Comparison of ENCODE assay signal across 12 mouse cellular contexts in the genomic region with DNA sequence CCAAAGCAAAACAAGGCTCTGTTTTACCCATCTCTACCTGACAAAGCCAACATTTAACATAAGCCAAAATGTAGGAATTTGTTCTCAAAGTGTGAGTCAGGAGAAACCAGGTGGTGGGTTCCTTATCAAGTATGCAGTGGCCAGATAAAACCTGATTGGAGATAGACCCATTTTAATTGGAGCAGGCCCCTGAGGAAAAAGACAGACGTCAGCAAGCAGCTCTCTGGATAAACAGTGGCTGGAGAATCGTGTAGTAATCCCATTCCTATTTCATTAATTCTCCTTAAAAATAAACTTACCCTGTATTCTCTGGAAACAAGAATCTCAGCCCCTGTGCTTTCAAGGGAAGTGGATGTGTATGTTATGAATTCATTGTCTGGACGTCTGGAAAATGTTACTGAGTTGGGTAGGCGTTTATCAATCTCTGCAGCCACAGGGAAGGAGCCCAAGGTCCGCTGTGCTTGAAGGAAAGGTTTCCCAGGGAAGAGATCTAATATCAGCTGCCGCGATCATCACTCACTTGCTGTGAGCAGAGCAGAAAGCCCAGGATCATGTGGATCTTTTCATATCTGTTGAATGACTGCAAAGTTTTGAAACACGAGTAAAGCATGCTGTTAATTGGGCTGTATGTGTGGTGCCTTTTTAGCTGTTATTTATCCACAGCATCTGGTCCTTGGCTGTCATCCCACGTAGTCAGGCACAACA.
DNase-seq lines count a peak whose midpoint lies in the region; ATAC-seq and TF ChIP-seq lines count a peak whose summit lies in the region.
"Had no signal": no experiment of that assay in that cellular context is flagged by ENCODE, and none has a peak within 500 bp of the region (broad histone marks: within the 10 kb centered on the region; RNA-seq: fewer than 3 reads in every experiment).

No protein-coding gene starts in this region.

- no peak overlapping the region for H3K4me3 ChIP-seq in forebrain, embryonic 11.5 days (ENCODE audit: low read depth, low read length)
- H3K4me3 ChIP-seq in forebrain, embryonic 12.5 days (replicated peaks), result no peak overlapping the region
- H3K4me3 ChIP-seq in lung, adult 2 months (replicated peaks; ENCODE audit: extremely low read depth, low read depth, low read length), result no peak overlapping the region
- H3K4me3 ChIP-seq in intestine, embryonic 15.5 days (replicated peaks), result no peak overlapping the region
- H3K4me3 ChIP-seq in stomach, embryonic 15.5 days (replicated peaks), result no peak overlapping the region
- H3K4me3 ChIP-seq: limb, embryonic 12.5 days had no signal

- H3K36me3 ChIP-seq in forebrain, embryonic 11.5 days (ENCODE audit: control insufficient read depth, insufficient read depth, low read length), result no peaks in the 10 kb centered on the region
- no peaks in the 10 kb centered on the region for H3K36me3 ChIP-seq in forebrain, embryonic 12.5 days (replicated peaks)
- H3K36me3 ChIP-seq in intestine, embryonic 15.5 days, result no peaks in the 10 kb centered on the region
- H3K36me3 ChIP-seq in stomach, embryonic 15.5 days, result no peaks in the 10 kb centered on the region
- H3K36me3 ChIP-seq: limb, embryonic 12.5 days had no signal

- no peaks in the 10 kb centered on the region for H3K27me3 ChIP-seq in forebrain, embryonic 11.5 days (ENCODE audit: control insufficient read depth, insufficient read depth, low read length)
- H3K27me3 ChIP-seq in forebrain, embryonic 12.5 days, result no peaks in the 10 kb centered on the region
- no peaks in the 10 kb centered on the region for H3K27me3 ChIP-seq in intestine, embryonic 15.5 days (replicated peaks)
- no peaks in the 10 kb centered on the region for H3K27me3 ChIP-seq in stomach, embryonic 15.5 days (replicated peaks)
- H3K27me3 ChIP-seq: limb, embryonic 12.5 days had no signal

- no peaks in the 10 kb centered on the region for H3K9me3 ChIP-seq in forebrain, embryonic 11.5 days (ENCODE audit: control insufficient read depth, low read length)
- H3K9me3 ChIP-seq in forebrain, embryonic 12.5 days, result no peaks in the 10 kb centered on the region
- H3K9me3 ChIP-seq in intestine, embryonic 15.5 days, result no peaks in the 10 kb centered on the region
- no peaks in the 10 kb centered on the region for H3K9me3 ChIP-seq in stomach, embryonic 15.5 days
- H3K9me3 ChIP-seq: limb, embryonic 12.5 days had no signal

- H3K9ac ChIP-seq in forebrain, embryonic 11.5 days (ENCODE audit: low read length), result no peak overlapping the region
- H3K9ac ChIP-seq in forebrain, embryonic 12.5 days, result no peak overlapping the region
- no peak overlapping the region for H3K9ac ChIP-seq in intestine, embryonic 15.5 days
- no peak overlapping the region for H3K9ac ChIP-seq in stomach, embryonic 15.5 days
- H3K9ac ChIP-seq: limb, embryonic 12.5 days had no signal

- WGBS in forebrain, embryonic 11.5 days, result 74% methylated on average over 9 of the region's 9 CpGs
- WGBS in forebrain, embryonic 12.5 days, result 75% methylated on average over 9 of the region's 9 CpGs
- 34% methylated on average over 9 of the region's 9 CpGs for WGBS in lung, adult 2 months
- 35% methylated on average over 9 of the region's 9 CpGs for WGBS in intestine, embryonic 15.5 days
- 31% methylated on average over 9 of the region's 9 CpGs for WGBS in stomach, embryonic 15.5 days

- no peak overlapping the region for H3K4me2 ChIP-seq in forebrain, embryonic 11.5 days (ENCODE audit: low read depth, low read length, severe bottlenecking)
- no peak overlapping the region for H3K4me2 ChIP-seq in forebrain, embryonic 12.5 days
- peak overlapping the region; percentile 28; the same call in 1 of the 2 replicates for H3K4me2 ChIP-seq in intestine, embryonic 15.5 days (replicated peaks)
- H3K4me2 ChIP-seq in stomach, embryonic 15.5 days, result 0 out of 2 replicates have a peak overlapping the region, but pooled peaks have one; percentile 17
- H3K4me2 ChIP-seq: limb, embryonic 12.5 days had no signal

- 0 out of 2 replicates have a peak, but pooled peaks have one; percentile 27 for ATAC-seq in forebrain, embryonic 11.5 days (replicated peaks; ENCODE audit: low FRiP score)
- no peak for ATAC-seq in forebrain, embryonic 12.5 days (ENCODE audit: low FRiP score)
- ATAC-seq in intestine, embryonic 15.5 days, result peak; percentile 62
- ATAC-seq in stomach, embryonic 15.5 days (ENCODE audit: insufficient read depth, low FRiP score, low read depth), result peak; percentile 45; the same call in 1 of the 2 replicates
- no peak for ATAC-seq in CD4-positive, CD25-positive, alpha-beta regulatory T cell, adult 4 months
- ATAC-seq: inflammation-experienced regulatory T-cells, adult 6 months had no signal

- TF ChIP-seq CTCF in lung, adult 2 months (IDR thresholded peaks at IDR 0.05; ENCODE audit: insufficient read depth, low read length), result no peak

- DNase-seq in forebrain, embryonic 11.5 days (ENCODE audit: low spot score), result no peak
- peak; percentile 18 to 51 for DNase-seq in lung, adult 18-20 months
- DNase-seq in lung, adult 2 months, result no peak
- DNase-seq in urinary bladder, postnatal 36 days (ENCODE audit: low spot score in 2 of 2), result no peak
- DNase-seq: retina, postnatal 1 day; thymus, adult 18-20 months had no signal

- H3K4me1 ChIP-seq in forebrain, embryonic 11.5 days (replicated peaks; ENCODE audit: control insufficient read depth, insufficient read depth, low read length), result no peaks in the 10 kb centered on the region
- H3K4me1 ChIP-seq in forebrain, embryonic 12.5 days, result no peaks in the 10 kb centered on the region
- H3K4me1 ChIP-seq in lung, adult 2 months (ENCODE audit: control insufficient read depth, insufficient read depth, low read length), result peaks cover 4% of the 10 kb centered on the region; the same call in 1 of the 2 replicates
- 0 out of 2 replicates have a peak, but pooled peaks cover 5% of the 10 kb centered on the region for H3K4me1 ChIP-seq in intestine, embryonic 15.5 days (replicated peaks)
- no peaks in the 10 kb centered on the region for H3K4me1 ChIP-seq in stomach, embryonic 15.5 days
- H3K4me1 ChIP-seq: limb, embryonic 12.5 days had no signal

- no peak overlapping the region for H3K27ac ChIP-seq in forebrain, embryonic 11.5 days (ENCODE audit: low read depth, low read length)
- H3K27ac ChIP-seq in forebrain, embryonic 12.5 days, result no peak overlapping the region
- peak overlapping the region; percentile 27; the same call in 1 of the 2 replicates for H3K27ac ChIP-seq in intestine, embryonic 15.5 days
- peak overlapping the region; percentile 46; the same call in 1 of the 2 replicates for H3K27ac ChIP-seq in stomach, embryonic 15.5 days
- H3K27ac ChIP-seq: limb, embryonic 12.5 days had no signal

- no peak for TF ChIP-seq POLR2A in lung, adult 2 months (IDR thresholded peaks at IDR 0.05; ENCODE audit: borderline replicate concordance, extremely low read depth, low read depth, low read length)

Comparison
In these comparisons a context has a peak if more than half of its experiments do, and no peak if none do; other contexts are left out.
1. ATAC-seq: peak in forebrain, embryonic 11.5 days (single experiment), intestine, embryonic 15.5 days (single experiment) and stomach, embryonic 15.5 days (single experiment); none in forebrain, embryonic 12.5 days (single experiment) and CD4-positive, CD25-positive, alpha-beta regulatory T cell, adult 4 months (single experiment).
2. DNase-seq: peak in lung, adult 18-20 months (2 of 2); none in forebrain, embryonic 11.5 days (single experiment), lung, adult 2 months (single experiment) and urinary bladder, postnatal 36 days (0 of 2).
3. H3K27ac ChIP-seq: peak in intestine, embryonic 15.5 days (single experiment) and stomach, embryonic 15.5 days (single experiment); none in forebrain, embryonic 11.5 days (single experiment) and forebrain, embryonic 12.5 days (single experiment).
4. H3K4me2 ChIP-seq: peak in intestine, embryonic 15.5 days (single experiment) and stomach, embryonic 15.5 days (single experiment); none in forebrain, embryonic 11.5 days (single experiment) and forebrain, embryonic 12.5 days (single experiment).